In the genomic region with DNA sequence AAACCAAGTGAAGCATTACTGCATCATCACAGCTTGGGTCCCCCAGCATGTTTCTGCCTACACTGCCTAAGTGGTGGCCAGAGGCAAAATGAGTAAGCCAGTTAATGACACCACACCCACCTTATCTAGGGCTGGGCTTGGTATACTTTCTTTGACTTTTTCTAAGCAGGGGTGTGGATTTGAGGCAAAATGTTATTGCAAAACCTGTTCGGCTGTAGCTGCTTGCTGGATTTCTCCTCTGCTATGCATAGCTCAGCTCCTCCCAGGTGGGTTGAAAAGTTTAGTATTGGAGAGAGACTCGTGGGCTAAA, we compare ENCODE assay signal across 10 mouse cellular contexts. TPM values are rescaled to one million over a fixed set of nuclear protein-coding genes. Genes with fewer than 3 reads are reported as not detected.
A peak's percentile ranks its signal among the peaks of the same experiment; 100 is the strongest.
DNase-seq lines count a peak whose midpoint lies in the region; ATAC-seq and TF ChIP-seq lines count a peak whose summit lies in the region.
"Had no signal": no experiment of that assay in that cellular context is flagged by ENCODE, and none has a peak within 500 bp of the region (broad histone marks: within the 10 kb centered on the region; RNA-seq: fewer than 3 reads in every experiment).

No protein-coding gene starts in this region.

- DNase-seq in layer of hippocampus, adult 2 months (ENCODE audit: low spot score in 2 of 2): no peak
- no peak for DNase-seq in layer of hippocampus, postnatal 10 days (ENCODE audit: low spot score in 2 of 2)
- no peak for DNase-seq in right cerebral cortex, adult 18-20 months
- DNase-seq in right cerebral cortex, postnatal 14 days: no peak
- DNase-seq: embryo, embryonic 11 days; thymus, postnatal 25 days had no signal

- peaks cover 45% of the 10 kb centered on the region for H3K4me1 ChIP-seq in brown adipose tissue, adult 24 weeks (ENCODE audit: control insufficient read depth, insufficient read depth, insufficient read length, low read length)

- H3K4me3 ChIP-seq in layer of hippocampus, adult 2 months: no peak overlapping the region
- no peak overlapping the region for H3K4me3 ChIP-seq in brown adipose tissue, adult 24 weeks (ENCODE audit: insufficient read depth, low read depth, low read length)
- H3K4me3 ChIP-seq: hindbrain, embryonic 10.5 days had no signal

- TF ChIP-seq CTCF in layer of hippocampus, adult 2 months (conservative IDR thresholded peaks at IDR 0.05): no peak

- peak overlapping the region; percentile 74 for H3K27ac ChIP-seq in layer of hippocampus, adult 2 months
- peak overlapping the region; percentile 42; the same call in 1 of the 2 replicates for H3K27ac ChIP-seq in brown adipose tissue, adult 24 weeks (replicated peaks; ENCODE audit: low read depth, low read length)
- H3K27ac ChIP-seq: hindbrain, embryonic 10.5 days had no signal

- ATAC-seq in erythroid progenitor cell, adult 5-6 weeks (replicated peaks; ENCODE audit: low FRiP score, poor library complexity, severe bottlenecking): peak; percentile 72
- peak; percentile 83 for ATAC-seq in megakaryocyte-erythroid progenitor cell, adult 5-6 weeks (replicated peaks; ENCODE audit: low FRiP score, low TSS enrichment, poor library complexity, severe bottlenecking)

RNA-seq across cellular contexts. Expression of gene Plxna2, which starts 57.8 kb away (rescaled TPM):
- 10 to 100 TPM; 68.1 to 73.2 TPM for total RNA-seq in layer of hippocampus, adult 2 months (2021)
- 10 to 100 TPM; 92.8 to 94.8 TPM for total RNA-seq in layer of hippocampus, postnatal 10 days (2021)
- 5.0 and 6.0 TPM in 2 replicates for polyA plus RNA-seq in brown adipose tissue, adult 24 weeks (2012; ENCODE audit: insufficient read depth, insufficient read length, missing spikeins)
- total RNA-seq in erythroid progenitor cell, adult 5-6 weeks (2015; ENCODE audit: low replicate concordance): 0.36 and 0.84 TPM in 2 replicates
- 1.4 TPM in 1 of 2 replicates, not detected in the other for total RNA-seq in erythroid progenitor cell, adult 5-6 weeks (2017; ENCODE audit: low replicate concordance)
- 0.77 and 1.5 TPM in 2 replicates for total RNA-seq in megakaryocyte-erythroid progenitor cell, adult 5-6 weeks (2014; fragmentation: Nextera tagmentation)
- total RNA-seq in megakaryocyte-erythroid progenitor cell, adult 5-6 weeks (2017): 0.09 and 0.38 TPM in 2 replicates

Comparison
In these comparisons a context has a peak if more than half of its experiments do, and no peak if none do; other contexts are left out.
1. RNA of gene Plxna2, which starts 57.8 kb away (total RNA-seq): 92.8 to 94.8 TPM in layer of hippocampus, postnatal 10 days and 68.1 to 73.2 TPM in layer of hippocampus, adult 2 months; 0.09 to 1.5 TPM in megakaryocyte-erythroid progenitor cell, adult 5-6 weeks and 0.36 to 1.4 TPM in erythroid progenitor cell, adult 5-6 weeks; every median in the first group is over 10 times any median in the second.